Mouse (Mus musculus) kidney, postnatal 0 days (tissue): ENCODE results near the gene Cldn10. TPM values are rescaled to one million over a fixed set of nuclear protein-coding genes. Genes with fewer than 3 reads are reported as not detected.

Experiments used
- ATAC-seq: fragments of 200-750 bp; cut with Nextera tagmentation; replicated peaks from 2 replicates; pipeline ENCODE4 v1.8.0; 2017; ENCODE audit warnings: low read depth, moderate number of reproducible peaks, moderate TSS enrichment, moderate library complexity; ENCODE audit not compliant: low FRiP score
- DNase-seq: peaks from one replicate; pipeline ENCODE4 v3.0.0-alpha.2; 2016; ENCODE audit warnings: low spot score
- H3K27ac ChIP-seq: fragments of 300-500 bp; sonication (generic); 2 replicates; pipeline ENCODE4 v1.5.1; 2014; ENCODE audit warnings: mild to moderate bottlenecking
- H3K27me3 ChIP-seq: fragments of 300-500 bp; sonication (generic); 2 replicates; pipeline ENCODE4 v1.6.1; 2014; ENCODE audit warnings: low read length, mixed read lengths; ENCODE audit not compliant: insufficient read depth
- H3K36me3 ChIP-seq: fragments of 300-500 bp; sonication (generic); 2 replicates; pipeline ENCODE4 v1.6.1; 2014; ENCODE audit warnings: low read length, mixed read lengths; ENCODE audit not compliant: insufficient read depth
- H3K4me1 ChIP-seq: fragments of 300-500 bp; sonication (generic); replicated peaks from 2 replicates; pipeline ENCODE4 v1.6.1; 2014; ENCODE audit warnings: antibody characterized with exemption, low read length, mixed read lengths; ENCODE audit not compliant: insufficient read depth
- H3K4me2 ChIP-seq: fragments of 300-500 bp; sonication (generic); 2 replicates; pipeline ENCODE4 v1.6.1; 2014; ENCODE audit warnings: mild to moderate bottlenecking, low read length, moderate library complexity, mixed read lengths
- H3K4me3 ChIP-seq: fragments of 300-500 bp; sonication (generic); replicated peaks from 2 replicates; pipeline ENCODE4 v1.5.1; 2014; ENCODE audit warnings: low read depth, low read length
- H3K9ac ChIP-seq: fragments of 300-500 bp; sonication (generic); 2 replicates; pipeline ENCODE4 v1.6.1; 2014; ENCODE audit warnings: low read depth, low read length
- H3K9me3 ChIP-seq: fragments of 300-500 bp; sonication (generic); replicated peaks from 2 replicates; pipeline ENCODE4 v1.6.1; 2016; ENCODE audit warnings: low read length, inconsistent platforms, mixed read lengths
- CTCF ChIP-seq: IDR thresholded peaks from 2 replicates; pipeline ENCODE4 v1.5.1; 2016; ENCODE audit warnings: antibody characterized with exemption, low read depth, mild to moderate bottlenecking, moderate library complexity
- WGBS: fragments of 180-500 bp; shearing (Covaris S2); extraction: QIAGEN DNeasy Blood & Tissue Kit; methylation state at CpG from one replicate; pipeline ENCODE4 v1.1.7; 2014; 5-methylcytosine and 5-hydroxymethylcytosine counted together
- polyA plus RNA-seq: library from polyadenylated mRNA; unstranded; fragments of >200 nt; fragmentation: Nextera tagmentation; extraction: Ambion mirVana; gene quantifications from 2 replicates; pipeline ENCODE4 v1.2.1, GENCODE M21; 2015

Cldn10 gene
- polyA plus RNA-seq, 1 experiment from 2014 or later = 211 TPM

DNA sequence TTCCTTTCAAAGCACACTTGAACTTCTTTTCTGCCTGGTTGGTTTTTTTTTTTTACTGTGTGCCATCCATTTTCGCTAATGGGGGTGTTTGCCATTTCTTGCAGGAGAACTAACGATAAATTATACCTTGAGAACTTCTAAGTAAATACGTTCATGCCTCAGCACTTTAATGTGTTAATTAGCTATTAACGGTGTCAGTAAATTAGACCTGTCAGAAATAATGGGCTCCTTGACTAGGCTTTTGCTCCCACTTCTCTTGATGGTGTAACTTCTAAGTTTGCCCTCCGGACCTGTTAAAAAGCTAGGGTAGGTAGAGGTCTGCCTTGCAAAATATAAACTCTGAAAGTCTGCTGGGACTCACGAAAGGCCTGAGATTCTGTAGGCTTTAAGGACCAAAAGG, 70.6 kb downstream of the Cldn10 start:
- no peak for ATAC-seq
- Histone ChIP-seq H3K4me1 (peaks cover 12% of the 10 kb centered on the region), H3K27me3 (no peaks in the 10 kb centered on the region), H3K27ac (no peak overlapping the region), H3K36me3 (no peaks in the 10 kb centered on the region), H3K9ac (no peak overlapping the region), H3K9me3 (no peaks in the 10 kb centered on the region), H3K4me2 (no peak overlapping the region), H3K4me3 (no peak overlapping the region)
- DNase-seq = peak; percentile 58
- 26% methylated on average over 6 of the region's 6 CpGs for WGBS
- no peak for TF ChIP-seq CTCF

DNA sequence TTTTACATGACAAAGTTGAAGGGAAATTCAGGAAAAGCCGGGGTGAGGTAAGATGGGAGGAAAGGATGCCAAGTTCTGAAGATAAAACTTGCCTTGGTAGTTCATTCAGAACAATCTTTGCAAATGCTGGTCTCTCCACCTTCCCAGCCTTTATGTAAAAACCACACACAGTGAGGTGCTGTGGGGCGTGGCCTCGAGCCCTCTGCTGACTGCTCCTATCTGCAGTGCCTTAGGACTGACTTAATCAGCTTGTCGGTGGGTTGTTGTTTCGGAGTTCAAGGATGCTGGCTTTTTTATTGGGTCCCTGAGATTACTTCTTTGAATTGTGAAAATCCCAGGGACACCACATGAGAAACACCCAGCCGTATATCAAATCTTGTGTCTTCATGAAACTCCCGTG, 74.5 kb downstream of the Cldn10 start:
- TF ChIP-seq CTCF = no peak
- no peaks in the 10 kb centered on the region for H3K4me1 ChIP-seq
- H3K27me3 ChIP-seq = no peaks in the 10 kb centered on the region
- 57% methylated on average over 7 of the region's 7 CpGs for WGBS
- DNase-seq = no peak
- H3K27ac ChIP-seq = no peak overlapping the region
- H3K9ac ChIP-seq = no peak overlapping the region
- H3K4me2 ChIP-seq = no peak overlapping the region
- H3K4me3 ChIP-seq = no peak overlapping the region
- H3K9me3 ChIP-seq = no peaks in the 10 kb centered on the region
- H3K36me3 ChIP-seq = no peaks in the 10 kb centered on the region
- ATAC-seq = no peak

DNA sequence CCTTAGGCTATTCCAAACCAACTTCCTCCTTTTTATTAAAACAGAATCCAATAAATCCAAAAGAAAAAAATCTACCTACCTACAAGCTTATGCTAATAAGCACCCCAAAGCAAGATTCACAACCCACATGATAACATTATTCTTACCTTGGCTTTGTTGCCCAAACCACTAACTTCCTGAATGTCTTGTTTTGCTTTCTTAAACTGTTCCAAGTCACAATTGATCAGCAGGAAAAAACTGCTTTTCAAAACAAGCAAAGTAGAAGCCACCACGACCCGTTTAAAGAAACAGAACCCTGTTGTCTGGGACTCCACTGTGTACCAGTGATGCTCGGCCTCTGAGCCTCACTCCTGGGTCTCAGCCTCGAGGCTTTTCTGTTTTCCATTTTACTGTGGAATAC, 77.2 kb downstream of the Cldn10 start:
- DNase-seq = no peak
- H3K27ac ChIP-seq = no peak overlapping the region
- no peaks in the 10 kb centered on the region for H3K27me3 ChIP-seq
- H3K9ac ChIP-seq = no peak overlapping the region
- no peak for TF ChIP-seq CTCF
- no peak for ATAC-seq
- H3K36me3 ChIP-seq = no peaks in the 10 kb centered on the region
- no peak overlapping the region for H3K4me2 ChIP-seq
- no peak overlapping the region for H3K4me3 ChIP-seq
- no peaks in the 10 kb centered on the region for H3K4me1 ChIP-seq
- WGBS = 49% methylated on average over 4 of the region's 4 CpGs
- no peaks in the 10 kb centered on the region for H3K9me3 ChIP-seq

DNA sequence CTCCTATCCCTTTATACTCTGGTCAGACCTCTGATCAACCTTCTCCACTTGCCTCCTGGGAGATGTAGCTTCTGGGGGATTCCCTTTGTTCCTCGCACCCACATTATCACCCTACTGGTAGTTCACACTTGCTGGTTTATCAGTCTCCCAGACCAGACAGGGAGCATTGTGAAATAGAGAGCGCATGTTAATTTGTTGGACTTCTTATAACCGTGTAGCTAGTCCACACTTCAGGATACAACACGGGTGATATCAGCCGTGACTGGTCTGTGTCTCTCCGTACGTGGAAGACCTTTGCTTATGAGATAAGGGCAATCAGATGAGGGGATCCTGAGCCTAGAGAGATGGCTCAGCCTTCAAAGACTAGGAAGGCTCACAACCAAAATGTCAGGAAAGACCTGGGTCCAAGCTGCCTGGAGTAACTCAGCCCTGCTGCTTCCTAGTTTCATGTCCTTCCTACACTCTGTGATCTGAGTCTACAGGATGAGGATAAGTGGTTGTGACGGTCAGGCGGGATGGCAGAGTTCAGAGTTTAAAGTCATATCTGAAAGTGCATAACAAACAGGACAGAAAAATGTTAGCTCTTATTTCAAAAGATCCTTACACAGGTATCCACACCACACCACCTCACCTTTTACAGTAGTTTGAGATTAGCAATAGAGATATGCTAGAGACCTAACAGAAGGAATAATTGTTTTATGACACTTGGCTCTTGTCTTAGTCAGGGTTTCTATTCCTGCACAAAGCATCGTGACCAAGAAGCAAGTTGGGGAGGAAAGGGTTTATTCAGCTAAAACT, 78.5 kb downstream of the Cldn10 start:
- Histone ChIP-seq H3K9ac (no peak overlapping the region), H3K9me3 (no peaks in the 10 kb centered on the region), H3K27ac (no peak overlapping the region), H3K4me1 (no peaks in the 10 kb centered on the region), H3K36me3 (no peaks in the 10 kb centered on the region), H3K4me2 (no peak overlapping the region), H3K27me3 (no peaks in the 10 kb centered on the region), H3K4me3 (no peak overlapping the region)
- ATAC-seq (no peak), DNase-seq (no peak)
- TF ChIP-seq CTCF = no peak
- WGBS = 71% methylated on average over 10 of the region's 10 CpGs

DNA sequence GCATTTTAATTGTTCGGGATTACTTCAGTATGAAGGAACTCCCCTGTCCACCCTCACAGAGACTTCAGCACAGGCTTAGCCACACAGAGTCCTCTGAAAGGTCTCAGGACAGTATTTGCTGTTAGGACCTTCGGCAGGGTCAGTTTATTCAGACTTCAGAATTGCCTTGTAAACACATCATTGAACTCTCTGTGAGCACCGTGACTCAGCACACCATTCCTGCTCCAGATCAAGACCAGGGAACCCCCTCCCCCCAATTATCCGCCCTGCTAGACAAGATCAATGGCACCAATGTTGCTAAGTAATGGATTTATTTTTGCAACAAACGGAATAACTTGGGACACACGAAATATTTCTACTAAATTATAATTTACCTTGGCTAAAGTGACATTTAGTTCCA, 79.7 kb downstream of the Cldn10 start:
- H3K9ac ChIP-seq = no peak overlapping the region
- no peaks in the 10 kb centered on the region for H3K27me3 ChIP-seq
- no peak overlapping the region for H3K4me3 ChIP-seq
- H3K27ac ChIP-seq = no peak overlapping the region
- no peak for TF ChIP-seq CTCF
- H3K4me1 ChIP-seq = no peaks in the 10 kb centered on the region
- no peaks in the 10 kb centered on the region for H3K36me3 ChIP-seq
- no peak for ATAC-seq
- 52% methylated on average over 6 of the region's 6 CpGs for WGBS
- DNase-seq = no peak
- no peaks in the 10 kb centered on the region for H3K9me3 ChIP-seq
- H3K4me2 ChIP-seq = no peak overlapping the region

DNA sequence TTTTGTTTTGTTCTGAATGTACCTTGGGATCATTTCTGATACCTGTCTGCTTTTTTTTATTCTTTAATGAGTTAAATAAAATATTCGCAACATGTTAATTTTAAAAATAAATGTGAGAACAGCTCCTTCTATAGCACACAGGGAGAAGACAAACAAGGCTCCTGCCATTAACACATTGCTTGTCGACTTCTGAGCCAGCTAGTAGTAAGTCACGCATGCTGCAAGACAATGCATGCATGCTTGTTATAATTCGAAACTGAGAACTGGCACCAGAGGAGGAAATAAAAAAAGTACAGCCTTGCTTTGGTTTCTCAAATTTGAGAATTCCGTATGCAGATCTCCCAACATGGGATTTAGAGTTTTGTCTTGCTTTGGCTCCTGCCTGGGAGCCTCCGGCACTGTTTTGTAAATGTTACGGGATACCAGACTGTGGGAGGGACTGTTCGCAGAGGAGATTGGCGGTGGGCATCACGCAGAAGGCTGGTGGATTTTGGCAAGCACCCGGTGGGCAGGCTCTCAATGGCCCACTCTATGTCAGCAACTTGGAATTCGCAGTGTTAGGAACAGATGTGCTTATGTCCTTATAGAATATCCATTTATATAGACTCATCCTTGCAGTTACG, 80.5 kb downstream of the Cldn10 start:
- Histone ChIP-seq H3K27me3 (no peaks in the 10 kb centered on the region), H3K9ac (no peak overlapping the region), H3K4me2 (no peak overlapping the region), H3K9me3 (no peaks in the 10 kb centered on the region), H3K36me3 (no peaks in the 10 kb centered on the region), H3K4me1 (no peaks in the 10 kb centered on the region), H3K27ac (no peak overlapping the region), H3K4me3 (no peak overlapping the region)
- TF ChIP-seq CTCF = no peak
- 74% methylated on average over 13 of the region's 13 CpGs for WGBS
- no peak for DNase-seq
- no peak for ATAC-seq

DNA sequence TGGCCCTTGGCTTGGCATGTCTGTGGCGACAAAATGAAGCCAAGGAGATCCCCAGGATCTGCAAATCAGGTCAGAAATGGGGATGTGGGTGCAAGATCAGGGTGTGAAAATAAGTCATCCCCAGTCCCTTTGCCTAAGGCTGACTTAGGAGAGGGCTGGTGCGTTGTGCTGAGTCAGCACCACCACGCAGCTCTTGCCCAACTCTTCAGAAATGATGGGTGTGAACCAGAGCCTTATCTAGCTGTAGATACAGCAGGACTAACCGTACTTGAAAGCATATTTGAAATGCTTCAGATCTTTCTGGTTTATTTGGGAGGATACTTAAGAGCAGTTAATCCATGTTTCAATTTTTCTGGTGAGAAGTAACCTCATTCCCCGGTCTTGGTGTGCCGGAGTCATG, 82.0 kb downstream of the Cldn10 start:
- no peak overlapping the region for H3K4me2 ChIP-seq
- no peak overlapping the region for H3K4me3 ChIP-seq
- 81% methylated on average over 6 of the region's 6 CpGs for WGBS
- no peaks in the 10 kb centered on the region for H3K4me1 ChIP-seq
- TF ChIP-seq CTCF = no peak
- H3K27ac ChIP-seq = no peak overlapping the region
- H3K9ac ChIP-seq = no peak overlapping the region
- ATAC-seq (no peak), DNase-seq (no peak)
- no peaks in the 10 kb centered on the region for H3K27me3 ChIP-seq
- no peaks in the 10 kb centered on the region for H3K9me3 ChIP-seq
- H3K36me3 ChIP-seq = 0 out of 2 replicates have a peak, but pooled peaks cover under 1% of the 10 kb centered on the region
